Mouse (Mus musculus): ENCODE measurements around the gene Rtn4r. TPM values are rescaled to one million over a fixed set of nuclear protein-coding genes. Genes with fewer than 3 reads are reported as not detected.

Gene Rtn4r
- polyA plus RNA-seq, 1 experiment from 2014 or later: 1.4 TPM

GRCm38 (mm10) chr16:18145341-18145867, 18.0 kb downstream of the Rtn4r start:
- whole genome bisulfite sequencing: 67% methylated on average over 6 of the region's 6 CpGs
- Histone ChIP-seq H3K4me1 (peaks cover 38% of the 10 kb centered on the region), H3K27me3 (replicated peaks; ENCODE audit: low read depth, poor library complexity, severe bottlenecking) (peaks cover 17% of the 10 kb centered on the region), H3K36me3 (replicated peaks) (no peaks in the 10 kb centered on the region), H3K9me3 (no peaks in the 10 kb centered on the region), H3K27ac (replicated peaks) (no peak overlapping the region), H3K4me3 (no peak overlapping the region)
- no peak for DNase-seq (ENCODE audit: low spot score)

GRCm38 (mm10) chr16:18148208-18148876, 20.9 kb downstream of the Rtn4r start:
- Histone ChIP-seq H3K27ac (replicated peaks) (peak overlapping the region; percentile 41), H3K27me3 (replicated peaks; ENCODE audit: low read depth, poor library complexity, severe bottlenecking) (peaks cover 24% of the 10 kb centered on the region), H3K4me1 (peaks cover 46% of the 10 kb centered on the region), H3K4me3 (no peak overlapping the region), H3K36me3 (replicated peaks) (no peaks in the 10 kb centered on the region), H3K9me3 (no peaks in the 10 kb centered on the region)
- WGBS: 17% methylated on average over 6 of the region's 6 CpGs
- DNase-seq (ENCODE audit: low spot score): peak; percentile 80

- no peak overlapping the region for H3K4me3 ChIP-seq
- no peaks in the 10 kb centered on the region for H3K9me3 ChIP-seq
- H3K27me3 ChIP-seq (replicated peaks; ENCODE audit: low read depth, poor library complexity, severe bottlenecking): peaks cover 25% of the 10 kb centered on the region
- no peak for DNase-seq (ENCODE audit: low spot score)
- H3K4me1 ChIP-seq: peaks cover 49% of the 10 kb centered on the region
- WGBS: 72% methylated on average over 6 of the region's 6 CpGs
- H3K27ac ChIP-seq (replicated peaks): peak overlapping the region; percentile 67
- no peaks in the 10 kb centered on the region for H3K36me3 ChIP-seq (replicated peaks)
Measured at GRCm38 (mm10) chr16:18149205-18149604, 21.8 kb downstream of the Rtn4r start.

- no peak for DNase-seq (ENCODE audit: low spot score)
- WGBS: 92% methylated on average over 12 of the region's 12 CpGs
- H3K4me1 ChIP-seq: peaks cover 55% of the 10 kb centered on the region
- H3K9me3 ChIP-seq: no peaks in the 10 kb centered on the region
- no peaks in the 10 kb centered on the region for H3K36me3 ChIP-seq (replicated peaks)
- H3K4me3 ChIP-seq: no peak overlapping the region
- peak overlapping the region; percentile 10; the same call in 1 of the 2 replicates for H3K27ac ChIP-seq (replicated peaks)
- peaks cover 23% of the 10 kb centered on the region for H3K27me3 ChIP-seq (replicated peaks; ENCODE audit: low read depth, poor library complexity, severe bottlenecking)
Measured at GRCm38 (mm10) chr16:18152189-18152588, 24.7 kb downstream of the Rtn4r start.

- Histone ChIP-seq H3K27ac (replicated peaks) (0 out of 2 replicates have a peak overlapping the region, but pooled peaks have one; percentile 10), H3K9me3 (no peaks in the 10 kb centered on the region), H3K27me3 (replicated peaks; ENCODE audit: low read depth, poor library complexity, severe bottlenecking) (peaks cover 19% of the 10 kb centered on the region), H3K4me3 (no peak overlapping the region), H3K36me3 (replicated peaks) (no peaks in the 10 kb centered on the region), H3K4me1 (peaks cover 48% of the 10 kb centered on the region)
- 89% methylated on average over 9 of the region's 9 CpGs for WGBS
- no peak for DNase-seq (ENCODE audit: low spot score)
Measured at GRCm38 (mm10) chr16:18152769-18153445, 25.5 kb downstream of the Rtn4r start.

- 45% methylated on average over 14 of the region's 14 CpGs for WGBS
- peaks cover 31% of the 10 kb centered on the region for H3K4me1 ChIP-seq
- DNase-seq (ENCODE audit: low spot score): no peak
- H3K36me3 ChIP-seq (replicated peaks): no peaks in the 10 kb centered on the region
- no peaks in the 10 kb centered on the region for H3K9me3 ChIP-seq
- no peak overlapping the region for H3K27ac ChIP-seq (replicated peaks)
- peaks cover 14% of the 10 kb centered on the region for H3K27me3 ChIP-seq (replicated peaks; ENCODE audit: low read depth, poor library complexity, severe bottlenecking)
- H3K4me3 ChIP-seq: no peak overlapping the region
Measured at GRCm38 (mm10) chr16:18154521-18155171, 27.2 kb downstream of the Rtn4r start.

GRCm38 (mm10) chr16:18156579-18157350, 29.3 kb downstream of the Rtn4r start:
- peak overlapping the region; percentile 5; the same call in 1 of the 2 replicates for H3K27ac ChIP-seq (replicated peaks)
- DNase-seq (ENCODE audit: low spot score): no peak
- H3K36me3 ChIP-seq (replicated peaks): no peaks in the 10 kb centered on the region
- no peaks in the 10 kb centered on the region for H3K9me3 ChIP-seq
- H3K4me1 ChIP-seq: peaks cover 36% of the 10 kb centered on the region
- H3K4me3 ChIP-seq: no peak overlapping the region
- WGBS: 79% methylated on average over 12 of the region's 12 CpGs
- H3K27me3 ChIP-seq (replicated peaks; ENCODE audit: low read depth, poor library complexity, severe bottlenecking): peaks cover 10% of the 10 kb centered on the region

- H3K9me3 ChIP-seq: no peaks in the 10 kb centered on the region
- 90% methylated on average over 6 of the region's 6 CpGs for WGBS
- H3K27me3 ChIP-seq (replicated peaks; ENCODE audit: low read depth, poor library complexity, severe bottlenecking): peaks cover 2% of the 10 kb centered on the region; the same call in 1 of the 2 replicates
- peaks cover 48% of the 10 kb centered on the region for H3K4me1 ChIP-seq
- no peak overlapping the region for H3K27ac ChIP-seq (replicated peaks)
- DNase-seq (ENCODE audit: low spot score): no peak
- H3K4me3 ChIP-seq: no peak overlapping the region
- no peaks in the 10 kb centered on the region for H3K36me3 ChIP-seq (replicated peaks)
Measured at GRCm38 (mm10) chr16:18159255-18159654, 31.8 kb downstream of the Rtn4r start.

- H3K27me3 ChIP-seq (replicated peaks; ENCODE audit: low read depth, poor library complexity, severe bottlenecking): no peaks in the 10 kb centered on the region; the same call in 1 of the 2 replicates
- no peaks in the 10 kb centered on the region for H3K36me3 ChIP-seq (replicated peaks)
- no peak overlapping the region for H3K27ac ChIP-seq (replicated peaks)
- no peak overlapping the region for H3K4me3 ChIP-seq
- no peak for DNase-seq (ENCODE audit: low spot score)
- H3K9me3 ChIP-seq: no peaks in the 10 kb centered on the region
- 87% methylated on average over 1 of the region's 1 CpGs for WGBS
- H3K4me1 ChIP-seq: peaks cover 47% of the 10 kb centered on the region
Measured at GRCm38 (mm10) chr16:18159778-18160177, 32.3 kb downstream of the Rtn4r start.

GRCm38 (mm10) chr16:18160514-18160913, 33.1 kb downstream of the Rtn4r start:
- Histone ChIP-seq H3K4me1 (peaks cover 47% of the 10 kb centered on the region), H3K4me3 (no peak overlapping the region), H3K9me3 (no peaks in the 10 kb centered on the region), H3K27me3 (replicated peaks; ENCODE audit: low read depth, poor library complexity, severe bottlenecking) (no peaks in the 10 kb centered on the region; the same call in 1 of the 2 replicates), H3K27ac (replicated peaks) (no peak overlapping the region), H3K36me3 (replicated peaks) (no peaks in the 10 kb centered on the region)
- DNase-seq (ENCODE audit: low spot score): no peak
- WGBS: 66% methylated on average over 7 of the region's 7 CpGs

GRCm38 (mm10) chr16:18161190-18161589, 33.7 kb downstream of the Rtn4r start:
- Histone ChIP-seq H3K27ac (replicated peaks) (peak overlapping the region; percentile 25; the same call in 1 of the 2 replicates), H3K9me3 (no peaks in the 10 kb centered on the region), H3K4me3 (no peak overlapping the region), H3K27me3 (replicated peaks; ENCODE audit: low read depth, poor library complexity, severe bottlenecking) (no peaks in the 10 kb centered on the region; the same call in 1 of the 2 replicates), H3K36me3 (replicated peaks) (no peaks in the 10 kb centered on the region), H3K4me1 (peaks cover 47% of the 10 kb centered on the region)
- 73% methylated on average over 1 of the region's 1 CpGs for WGBS
- DNase-seq (ENCODE audit: low spot score): no peak

Data from embryonic facial prominence, embryonic 10.5 days (tissue).